Mouse (Mus musculus) lung, postnatal 14 days (tissue): Measurements from ENCODE around the gene Dhdh.
"Not testable (repeated sequence)": the region's sequence is repeated elsewhere in the genome, so short reads cannot be mapped to it uniquely, and the experiment has no call there.

Experiments used
- DNase-seq: peaks from one replicate; pipeline ENCODE4 v3.0.0; 2021

The Dhdh gene

DNA sequence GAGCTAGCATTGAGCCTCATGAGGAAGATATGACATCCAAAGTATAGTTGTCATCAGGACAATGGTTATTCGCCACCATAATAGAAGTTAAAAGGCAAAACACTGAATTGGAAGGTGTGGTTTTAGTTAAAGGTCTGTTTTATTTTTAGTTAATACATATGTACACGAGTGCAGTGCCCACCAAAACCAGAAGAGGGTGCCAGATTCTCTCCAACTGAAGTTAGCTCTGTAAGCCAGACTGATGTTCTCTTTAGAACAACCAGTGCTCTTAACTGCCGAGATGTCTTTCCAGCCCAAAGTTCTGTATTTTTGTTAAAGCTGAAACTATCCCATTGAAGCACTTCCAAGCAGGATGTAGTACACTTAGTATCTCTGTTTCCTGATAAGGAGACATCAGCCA, 17.7 kb downstream of the Dhdh start:
- peak; percentile 86 for DNase-seq

DNA sequence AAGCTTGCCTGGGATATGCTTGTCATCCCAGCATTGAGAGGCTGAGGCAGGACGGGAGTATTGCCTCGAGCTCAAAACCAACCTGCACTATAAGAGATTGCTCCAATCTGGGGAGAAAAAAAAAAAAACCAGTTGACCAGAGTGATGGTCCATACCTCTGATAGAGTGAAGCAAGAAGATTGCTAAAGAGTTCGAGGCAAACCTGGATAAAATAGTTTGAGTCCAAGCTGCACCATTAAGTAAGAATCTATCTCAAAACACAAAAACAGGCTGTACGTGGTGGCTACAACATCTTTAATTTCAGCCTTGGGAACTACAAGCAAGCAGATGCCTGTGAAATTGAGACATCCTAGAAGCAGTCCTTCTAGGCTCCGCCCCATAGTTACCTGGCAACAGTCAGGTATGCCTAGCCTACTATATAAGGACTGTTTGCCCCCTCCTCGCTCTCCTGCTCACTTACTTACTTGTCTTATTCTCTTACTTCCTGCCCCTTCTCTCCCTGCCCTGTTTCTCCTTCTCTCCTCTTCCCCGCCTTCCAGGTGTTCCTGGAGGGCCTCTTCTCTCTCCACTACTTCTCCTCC, 21.4 kb downstream of the Dhdh start:
- DNase-seq, result peak; percentile 43

DNA sequence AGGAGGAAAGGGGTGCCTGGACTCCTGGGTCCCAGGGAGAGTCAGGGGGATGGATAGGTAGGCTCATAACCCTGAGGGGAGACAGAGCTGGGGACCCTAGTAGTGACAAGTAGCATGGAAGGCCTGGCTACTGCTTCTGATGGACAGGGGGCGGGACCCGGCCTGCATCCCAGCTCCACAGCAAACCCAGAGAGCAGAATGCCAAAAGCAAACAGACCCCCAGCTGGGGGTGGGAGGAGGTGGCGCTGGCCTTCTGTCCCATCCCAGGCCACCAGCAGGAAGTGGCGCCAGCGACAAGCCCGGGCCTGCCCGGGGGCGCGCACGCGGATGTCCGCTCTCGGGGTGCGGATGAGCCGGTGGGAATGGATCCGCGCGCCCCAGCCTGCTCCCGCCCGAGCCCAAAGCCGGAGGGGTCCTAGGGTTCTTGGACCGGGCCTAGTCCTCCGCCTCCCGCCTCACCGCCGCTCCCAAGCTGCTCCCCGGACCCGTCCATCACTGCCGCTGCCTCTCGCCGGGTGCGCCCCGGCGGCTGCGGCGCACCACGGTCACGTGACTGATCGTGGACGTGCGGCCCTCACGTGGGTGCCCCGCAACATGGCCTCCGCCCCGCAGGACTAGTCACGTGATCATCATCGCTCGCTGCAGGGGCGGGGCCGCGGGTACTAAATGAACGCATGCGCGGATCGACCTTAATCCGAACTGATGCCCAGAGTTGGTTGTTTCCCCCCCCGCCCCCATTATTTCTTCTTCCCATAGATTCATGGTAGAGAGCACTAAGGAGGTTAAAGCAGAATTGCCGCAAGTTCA, 22.1 kb downstream of the Dhdh start, which contains the start of gene Bax:
TSS of gene Bax (minus strand) at position 616 of the 807 bp plus-strand sequence.
- peak; percentile 96 for DNase-seq

DNA sequence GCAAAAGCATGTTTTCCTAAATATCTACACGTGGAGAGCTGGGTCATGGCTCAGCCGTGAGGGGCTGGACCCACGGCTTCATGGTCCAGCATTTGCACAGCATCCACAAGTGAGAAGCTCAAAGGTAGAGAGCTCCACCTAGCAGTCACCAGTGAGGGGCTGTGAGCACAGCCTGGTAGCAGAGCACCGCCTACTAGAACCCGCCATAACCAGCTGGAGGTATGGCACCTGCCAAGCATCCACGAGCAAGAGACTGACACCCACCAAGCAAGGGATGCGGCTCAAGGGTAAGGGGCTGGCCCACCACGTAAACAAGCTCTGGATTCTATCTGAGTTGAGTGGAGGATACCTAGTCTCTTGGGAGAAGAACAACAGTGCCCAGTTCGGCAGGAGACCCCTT, 23.1 kb downstream of the Dhdh start:
- DNase-seq, result no peak

DNA sequence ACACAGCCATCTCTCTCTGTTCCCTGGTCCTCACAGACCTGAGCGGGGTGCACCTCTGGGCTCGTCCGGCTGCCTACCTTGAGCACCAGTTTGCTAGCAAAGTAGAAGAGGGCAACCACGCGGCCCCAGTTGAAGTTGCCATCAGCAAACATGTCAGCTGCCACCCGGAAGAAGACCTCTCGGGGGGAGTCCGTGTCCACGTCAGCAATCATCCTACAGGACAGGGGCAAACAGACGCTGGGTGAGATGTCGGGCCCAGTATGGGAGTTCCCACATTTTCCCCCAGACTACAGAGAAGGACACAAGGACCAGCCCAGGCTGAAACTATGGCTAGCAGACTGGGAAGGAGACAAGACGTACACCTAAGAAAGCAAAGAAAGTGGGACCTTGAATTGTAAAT, 23.5 kb downstream of the Dhdh start:
- no peak for DNase-seq

DNA sequence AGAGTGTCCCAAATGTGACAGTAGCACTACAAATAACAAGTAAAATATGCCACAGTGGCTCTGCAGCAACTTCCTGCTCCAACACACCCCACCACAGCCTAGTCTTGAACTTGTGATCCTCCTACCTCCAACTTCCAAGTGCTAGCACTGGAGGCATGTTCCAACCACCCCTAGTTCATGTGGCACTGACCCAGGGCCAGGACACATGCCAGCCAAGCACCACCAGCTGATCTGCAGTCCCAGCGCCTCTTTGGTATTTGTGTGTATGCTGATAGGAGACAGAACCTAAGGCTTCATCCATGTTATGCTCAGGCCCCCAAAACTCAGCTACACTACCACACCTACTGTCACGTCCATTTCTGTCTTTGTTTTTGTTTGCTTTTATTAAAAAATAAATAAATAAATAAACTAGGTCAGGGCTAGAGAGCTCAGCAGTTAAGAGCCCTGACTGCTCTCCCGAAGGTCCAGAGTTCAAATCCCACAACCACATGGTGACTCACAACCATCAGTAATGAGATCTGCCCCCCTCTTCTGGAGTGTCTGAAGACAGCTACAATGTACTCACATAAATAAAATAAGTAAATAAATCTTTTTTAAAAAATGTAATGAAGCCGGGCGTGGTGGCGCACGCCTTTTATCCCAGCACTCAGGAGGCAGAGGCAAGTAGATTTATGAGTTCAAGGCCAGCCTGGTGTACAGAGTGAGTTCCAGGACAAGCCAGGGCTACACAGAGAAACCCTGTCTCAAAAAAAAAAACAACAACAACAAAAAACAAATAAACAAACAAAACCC, 24.4 kb downstream of the Dhdh start:
- no peak for DNase-seq

DNA sequence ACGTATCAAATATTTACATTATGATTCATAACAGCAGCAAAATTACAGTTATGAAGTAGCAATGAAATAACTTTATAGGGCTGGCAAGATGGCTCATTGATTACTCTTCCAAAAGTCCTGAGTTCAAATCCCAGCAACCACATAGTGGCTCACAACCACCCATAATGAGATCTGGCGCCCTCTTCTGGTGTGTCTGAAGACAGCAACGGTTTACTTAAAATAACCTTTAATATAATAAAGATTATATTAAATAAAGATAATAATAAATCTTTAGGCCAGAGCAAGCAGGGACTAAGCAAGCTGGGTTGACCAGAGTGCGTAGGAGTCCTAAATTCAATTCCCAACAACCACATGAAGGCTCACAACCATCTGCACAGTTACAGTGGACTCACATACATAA, 25.7 kb downstream of the Dhdh start:
- not testable (repeated sequence) for DNase-seq

DNA sequence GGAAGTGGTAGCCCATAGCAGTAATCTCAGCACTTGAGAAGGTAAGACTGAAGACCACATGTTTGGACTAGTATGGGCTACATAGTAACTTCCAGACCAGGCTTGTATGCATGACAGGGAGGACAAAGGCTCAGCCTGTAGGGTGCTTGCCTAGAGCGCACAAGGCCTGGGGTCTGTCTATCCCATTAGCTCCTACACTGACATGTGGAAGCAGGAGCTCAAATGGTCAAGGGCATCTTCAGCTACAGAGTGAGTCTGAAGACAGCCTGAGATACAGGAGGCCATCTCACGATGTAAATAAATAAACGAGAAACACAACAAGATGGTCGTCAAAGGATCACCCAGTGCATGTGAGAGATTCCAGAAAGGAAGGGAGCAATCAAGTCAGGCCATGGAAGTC, 26.3 kb downstream of the Dhdh start:
- DNase-seq, result no peak

DNA sequence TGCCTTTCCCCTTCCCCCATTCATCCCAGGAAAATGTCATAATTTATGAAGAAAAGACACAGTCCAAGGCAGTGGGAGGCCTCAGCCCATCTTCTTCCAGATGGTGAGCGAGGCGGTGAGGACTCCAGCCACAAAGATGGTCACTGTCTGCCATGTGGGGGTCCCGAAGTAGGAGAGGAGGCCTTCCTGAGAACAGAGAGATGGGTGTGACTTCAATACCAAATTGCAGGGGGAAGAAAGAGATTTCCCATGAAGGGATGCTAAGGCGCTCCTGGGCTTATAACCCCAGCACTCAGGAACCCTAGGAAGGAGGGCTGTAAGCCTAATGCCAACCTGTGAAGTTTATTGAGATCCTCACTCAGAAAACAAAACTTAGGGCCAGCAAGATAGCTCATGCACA, 26.8 kb downstream of the Dhdh start:
- DNase-seq, result no peak

DNA sequence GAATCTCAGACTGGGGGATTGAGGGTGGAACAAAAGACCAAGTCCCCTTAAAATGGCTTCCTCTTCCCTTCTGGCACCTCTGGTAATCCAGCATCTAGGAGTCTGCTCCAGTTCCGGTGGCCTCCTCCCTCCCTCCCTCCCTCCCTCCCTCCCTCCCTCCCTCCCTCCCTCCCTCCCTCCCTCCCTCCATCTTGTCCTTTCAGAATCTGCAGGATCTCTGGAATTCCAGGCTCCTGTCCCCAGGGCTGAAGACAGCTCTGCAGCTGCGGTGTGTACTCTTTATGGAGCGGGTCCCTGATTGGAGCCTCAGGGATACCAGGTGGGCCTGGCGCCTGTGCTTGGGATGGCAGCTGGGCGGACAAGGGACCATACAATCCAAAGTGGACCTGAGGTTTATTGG, 27.3 kb downstream of the Dhdh start:
- DNase-seq, result no peak

DNA sequence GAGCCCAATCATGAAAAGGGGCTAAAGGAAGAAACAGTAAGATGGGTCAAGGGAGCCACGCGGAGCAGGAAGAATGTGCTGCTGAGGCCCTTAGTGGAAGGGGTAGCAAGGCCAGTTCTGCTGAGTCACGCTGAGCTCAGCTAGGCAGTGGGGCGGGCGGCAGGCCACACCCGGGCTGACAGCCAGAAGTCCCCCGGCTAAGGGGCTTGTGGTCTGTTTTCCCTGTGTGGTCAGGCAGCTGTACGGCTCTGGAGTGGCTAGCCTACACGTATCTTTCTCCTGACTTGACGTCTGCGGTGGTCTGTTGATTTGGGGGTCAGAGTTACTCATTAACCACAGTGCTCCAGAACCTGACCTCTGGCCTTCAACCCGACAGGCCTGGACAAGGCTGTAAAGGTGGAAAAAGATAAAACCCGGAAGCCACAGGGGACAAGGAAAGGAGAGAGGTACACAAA, 27.7 kb downstream of the Dhdh start:
- peak; percentile 72 for DNase-seq

DNA sequence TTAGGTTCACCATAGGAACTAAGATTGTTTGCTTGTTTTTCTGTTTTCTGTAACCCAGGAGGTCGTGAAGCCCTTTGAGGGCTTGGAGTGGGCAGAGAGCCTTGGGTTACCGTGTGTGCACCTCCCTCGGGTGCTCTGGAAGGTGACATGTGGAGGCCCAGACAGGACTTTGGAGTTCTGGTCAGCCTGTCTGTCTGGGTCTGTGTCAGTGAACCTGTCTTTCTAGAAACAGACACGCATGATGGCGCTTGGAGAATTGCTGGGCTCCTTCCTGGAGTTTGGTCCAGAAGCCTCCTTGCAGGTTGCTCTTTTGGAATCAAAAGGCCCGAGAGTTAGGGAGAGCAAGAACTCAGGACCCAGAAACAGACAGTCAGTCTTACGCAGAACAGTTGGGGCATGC, 28.2 kb downstream of the Dhdh start:
- DNase-seq, result no peak

DNA sequence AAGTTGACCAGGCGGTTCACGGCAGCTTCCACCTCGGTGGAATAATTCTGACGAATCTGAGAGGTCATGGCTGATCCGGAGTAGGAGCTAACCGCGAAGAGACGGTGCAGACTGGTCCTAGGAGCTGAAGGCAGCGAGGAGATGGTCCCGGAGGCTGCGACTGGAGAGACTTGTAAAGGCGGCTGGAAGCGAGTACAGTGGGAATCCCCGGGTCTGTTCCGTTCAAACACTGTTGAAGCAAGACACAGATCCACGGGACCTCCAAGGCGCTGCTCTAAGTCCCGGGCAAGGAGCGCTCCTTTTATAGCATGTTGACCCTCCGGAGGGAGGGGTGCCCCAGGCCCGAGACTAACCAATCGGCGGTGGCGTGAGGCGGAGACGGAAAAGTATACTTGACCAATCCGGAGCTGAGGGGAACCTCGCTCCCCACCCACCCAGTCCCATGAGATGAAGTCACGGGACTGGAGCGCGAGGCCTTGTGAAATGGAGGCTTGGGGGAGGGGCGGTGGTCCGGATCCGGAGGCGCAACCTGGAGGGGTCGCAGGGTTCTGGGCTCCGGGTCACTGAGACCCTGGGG, 29.0 kb downstream of the Dhdh start, which contains the start of gene Ftl1:
TSS of gene Ftl1 (minus strand) at position 321 of the 577 bp plus-strand sequence.
- DNase-seq, result peak; percentile 97

DNA sequence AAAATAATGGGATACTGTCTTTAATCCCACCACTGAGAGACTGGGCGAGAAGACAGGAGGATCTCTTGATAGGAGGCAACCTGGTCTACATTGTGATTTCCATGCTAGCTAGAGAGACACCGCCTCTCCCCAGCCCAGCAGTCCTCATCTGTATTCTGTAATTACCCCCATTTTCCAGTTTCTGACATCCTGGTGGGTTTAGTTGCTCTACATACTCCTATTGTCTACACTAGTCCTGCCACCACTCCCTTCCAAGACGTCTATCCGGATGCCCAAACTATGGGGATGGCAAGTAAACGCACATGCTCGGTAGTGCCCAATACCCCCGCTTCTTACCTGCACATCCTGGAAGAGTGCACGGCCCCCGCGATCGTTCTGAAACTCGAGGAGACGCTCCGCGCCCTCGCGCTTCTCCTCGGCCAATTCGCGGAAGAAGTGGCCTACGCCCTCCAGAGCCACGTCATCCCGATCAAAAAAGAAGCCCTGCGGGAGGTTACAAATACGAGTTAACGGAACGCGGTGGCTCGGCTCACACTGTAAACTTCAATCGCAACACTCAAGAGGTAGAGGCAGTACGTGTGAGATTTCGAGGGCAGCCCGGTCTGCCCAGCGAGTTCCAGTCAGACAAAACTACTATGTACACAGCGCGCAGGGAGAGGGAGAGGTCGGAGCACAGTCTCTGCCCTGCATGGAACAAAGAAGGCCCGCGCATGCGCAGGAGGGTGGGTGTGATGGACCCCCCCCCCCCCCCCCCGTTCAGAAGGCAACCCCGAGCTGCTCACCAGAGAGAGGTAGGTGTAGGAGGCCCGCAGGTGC, 29.6 kb downstream of the Dhdh start:
- peak; percentile 88 for DNase-seq

DNA sequence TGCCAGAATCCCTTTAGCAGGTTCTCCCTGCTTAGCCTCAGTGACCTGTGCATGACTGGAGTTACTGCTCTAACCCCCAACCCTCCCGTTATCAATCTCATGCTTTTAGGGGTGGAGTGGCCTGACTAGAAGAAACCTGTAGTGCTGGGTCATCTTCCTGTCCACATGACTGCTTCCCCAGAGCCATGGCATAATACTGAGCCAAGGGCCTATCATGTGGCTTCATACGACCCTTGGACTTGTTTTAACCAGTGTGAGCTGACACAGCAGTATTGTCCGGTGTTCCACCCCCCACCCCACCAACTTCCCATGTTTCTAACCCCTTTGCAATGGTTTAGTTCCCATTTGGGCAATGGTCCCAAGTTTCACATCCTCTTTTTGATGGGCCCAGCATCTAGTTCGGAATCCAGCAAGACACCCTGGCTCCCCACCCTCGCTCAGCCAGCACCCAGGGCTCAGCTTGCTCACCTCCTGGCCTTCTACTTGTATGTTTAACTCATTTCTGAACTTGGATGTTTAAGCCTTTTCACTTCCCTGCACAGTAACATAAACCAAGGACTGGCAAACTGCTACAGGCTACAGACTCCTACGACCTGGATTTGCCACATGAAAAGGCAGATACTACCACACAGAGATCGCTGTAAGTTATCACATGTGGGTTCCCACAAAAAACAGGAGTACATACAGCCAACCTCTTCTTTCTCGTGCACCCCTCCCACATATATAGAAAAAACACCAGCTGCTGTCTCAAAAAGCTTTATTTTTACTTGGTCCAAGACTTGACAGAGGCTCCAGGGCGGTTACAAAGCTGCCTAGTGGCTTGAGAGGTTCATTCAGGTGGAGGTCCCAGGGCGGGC, 31.2 kb downstream of the Dhdh start:
- no peak for DNase-seq

DNA sequence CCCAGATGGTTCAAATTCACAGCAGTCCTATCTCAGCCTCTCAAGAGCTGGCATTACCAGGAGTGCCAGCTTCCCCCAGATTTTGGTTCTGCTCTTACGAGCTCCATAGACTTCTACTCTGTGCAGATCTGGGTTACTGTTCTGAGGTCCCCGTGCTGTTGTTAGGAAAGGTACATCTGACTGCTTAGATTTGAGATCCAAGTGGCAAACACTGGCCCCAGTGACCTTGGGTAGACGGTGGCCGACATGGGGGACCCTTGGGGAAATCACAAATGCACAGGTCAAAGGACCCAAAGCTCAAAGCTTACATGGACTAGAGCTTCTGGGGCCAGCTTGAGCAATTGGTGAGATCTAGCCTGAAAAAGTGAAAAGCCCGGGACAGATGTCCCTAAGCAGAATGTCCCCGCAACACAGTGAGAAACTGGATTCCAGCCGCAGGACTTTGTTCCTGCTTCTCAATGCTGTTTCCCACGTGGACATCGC, 31.8 kb downstream of the Dhdh start:
- no peak for DNase-seq

DNA sequence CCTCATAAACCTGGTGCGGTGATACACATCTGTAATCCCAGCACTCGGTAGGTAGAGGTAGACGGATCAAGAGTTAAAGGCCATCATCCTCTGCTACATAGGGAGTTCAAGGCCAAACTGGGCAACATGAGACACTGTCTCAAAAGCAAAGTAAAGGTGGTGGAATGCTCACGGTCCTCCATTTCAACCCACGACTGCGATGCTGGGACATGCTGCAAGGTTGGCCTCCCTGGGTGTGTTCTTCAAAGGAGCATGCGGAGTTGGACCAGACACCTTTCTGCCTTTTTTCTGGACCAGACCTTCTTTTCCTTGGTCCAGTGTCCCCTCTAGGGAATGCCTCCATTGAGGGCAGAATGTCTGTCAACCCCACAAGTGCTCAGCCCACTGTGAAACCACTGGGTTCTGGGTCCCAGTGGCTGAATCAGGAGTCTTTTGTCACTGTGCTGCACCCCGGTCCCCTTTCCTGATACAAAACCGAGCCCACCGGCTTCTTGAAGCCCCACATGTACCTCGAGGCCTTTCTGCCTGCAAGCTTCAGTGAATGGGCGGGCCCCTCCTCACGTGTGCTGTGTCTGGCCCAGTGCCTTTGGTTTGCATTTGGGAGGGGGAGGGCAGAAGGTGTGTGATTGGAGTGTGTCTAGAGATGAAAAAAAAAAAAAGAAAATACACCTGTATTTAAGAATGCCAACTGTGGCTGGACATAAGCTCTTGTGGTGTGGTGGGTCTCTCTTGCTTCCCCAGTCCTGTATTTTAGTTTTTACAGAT, 32.5 kb downstream of the Dhdh start:
- no peak for DNase-seq

DNA sequence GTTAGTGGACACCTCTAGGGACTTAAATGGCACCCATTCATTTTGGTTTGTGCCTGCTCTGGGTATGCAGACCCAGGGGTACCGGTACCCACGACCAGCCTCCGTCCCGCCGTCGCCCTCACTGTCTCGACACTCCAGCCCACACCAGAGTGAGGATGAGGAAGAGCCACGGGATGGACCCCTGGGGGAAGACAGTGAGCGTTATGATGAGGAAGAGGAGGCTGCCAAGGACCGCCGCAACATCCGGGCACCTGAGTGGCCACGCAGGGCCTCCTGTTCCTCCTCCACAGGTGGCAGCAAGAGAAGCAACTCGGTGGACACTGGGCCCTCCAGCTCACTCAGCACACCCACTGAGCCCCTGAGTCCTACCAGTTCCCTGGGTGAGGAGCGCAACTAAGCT, 33.6 kb downstream of the Dhdh start:
- no peak for DNase-seq

DNA sequence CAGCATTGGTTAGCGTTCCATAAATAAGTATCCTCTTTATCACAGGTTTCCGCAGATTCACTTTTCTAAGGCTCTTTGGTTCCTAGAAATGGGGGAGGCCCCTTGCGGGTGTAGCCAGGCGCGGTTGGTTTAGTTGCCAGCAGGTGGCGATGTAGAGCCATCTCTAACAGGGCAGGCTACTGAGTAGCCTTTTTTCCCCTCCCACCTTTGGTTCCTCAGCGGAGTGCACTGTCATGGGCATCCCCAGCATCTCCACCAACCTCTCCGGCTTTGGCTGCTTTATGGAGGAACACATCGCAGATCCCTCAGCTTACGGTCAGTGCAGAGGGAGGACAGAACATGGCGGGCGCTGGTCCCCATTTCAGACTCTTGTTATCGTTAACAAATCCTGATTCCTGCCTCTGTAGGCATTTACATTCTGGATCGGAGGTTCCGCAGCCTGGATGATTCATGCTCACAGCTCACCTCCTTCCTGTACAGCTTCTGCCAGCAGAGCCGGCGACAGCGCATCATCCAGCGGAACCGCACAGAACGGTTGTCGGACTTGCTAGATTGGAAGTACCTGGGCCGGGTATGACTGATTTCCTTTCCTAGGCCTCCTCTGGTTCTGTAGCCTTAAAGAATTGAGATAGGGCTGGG, 37.1 kb downstream of the Dhdh start:
- DNase-seq, result peak; percentile 88

DNA sequence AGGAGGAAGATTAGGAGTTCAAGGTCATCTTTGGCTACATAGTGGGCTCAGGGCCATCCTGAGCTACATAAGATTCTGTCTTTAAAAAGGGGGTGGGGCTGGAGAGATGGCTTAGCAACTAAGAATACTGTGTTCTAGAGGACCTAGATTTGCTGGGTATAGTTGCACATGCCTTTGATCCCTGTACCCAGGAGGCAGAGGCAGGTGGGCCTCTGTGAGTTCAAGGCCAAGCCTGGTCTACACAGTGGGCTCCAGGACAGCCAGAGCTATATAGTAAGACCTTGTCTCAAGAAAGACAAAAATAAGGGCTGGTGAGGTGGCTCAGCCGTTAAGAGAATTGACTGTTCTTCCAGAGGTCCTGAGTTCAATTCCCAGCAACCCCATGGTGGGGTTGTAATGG, 38.6 kb downstream of the Dhdh start:
- DNase-seq, result no peak
